Mouse (Mus musculus) myocyte (in vitro differentiated cells): Measurements from ENCODE around the gene Fbxo42. TPM values are rescaled to one million over a fixed set of nuclear protein-coding genes. Genes with fewer than 3 reads are reported as not detected.

Experiments
- H3K27me3 ChIP-seq: one replicate; pipeline ENCODE4 v1.6.1; 2011; ENCODE audit not compliant: control insufficient read depth, insufficient read depth, insufficient read length
- H3K36me3 ChIP-seq: one replicate; pipeline ENCODE4 v1.6.1; 2011; ENCODE audit not compliant: control insufficient read depth, insufficient read depth
- H3K4me2 ChIP-seq: one replicate; pipeline ENCODE4 v1.6.1; 2011; ENCODE audit warnings: low read depth, control low read depth
- H3K4me3 ChIP-seq: one replicate; pipeline ENCODE4 v1.5.1; 2011; ENCODE audit warnings: mild to moderate bottlenecking, control low read depth, moderate library complexity
- H3K79me2 ChIP-seq: one replicate; pipeline ENCODE4 v1.6.1; 2011; ENCODE audit not compliant: control insufficient read depth, insufficient read depth
- H3ac ChIP-seq: one replicate; pipeline ENCODE4 v1.6.1; 2011; ENCODE audit not compliant: control insufficient read depth, insufficient read length
- CEBPB ChIP-seq: IDR thresholded peaks from 2 replicates; pipeline ENCODE4 v1.6.1; 2011; ENCODE audit warnings: mild to moderate bottlenecking, moderate library complexity; ENCODE audit not compliant: poor library complexity, insufficient read depth, severe bottlenecking
- E2F4 ChIP-seq: IDR thresholded peaks from one replicate; pipeline ENCODE4 v1.6.1; 2011; ENCODE audit warnings: mild to moderate bottlenecking, control low read depth, moderate library complexity; ENCODE audit not compliant: insufficient read depth
- MAX ChIP-seq: IDR thresholded peaks from one replicate; pipeline ENCODE4 v1.6.1; 2011; ENCODE audit warnings: low read depth, mild to moderate bottlenecking, control low read depth
- MYOD1 ChIP-seq, 3 experiments: IDR thresholded peaks; one replicate each; pipeline ENCODE4 v1.6.1; 2011; ENCODE audit warnings: control low read depth in 2 of 3, low read depth in 2 of 3, mild to moderate bottlenecking in 2 of 3, moderate library complexity in 1 of 3; ENCODE audit not compliant: insufficient read length in 2 of 3, control insufficient read depth in 1 of 3
- MYOG ChIP-seq, 3 experiments: IDR thresholded peaks; one replicate each; pipeline ENCODE4 v1.6.1; 2011; ENCODE audit warnings: control low read depth in 2 of 3, low read depth in 2 of 3, mild to moderate bottlenecking in 2 of 3; ENCODE audit not compliant: insufficient read length in 2 of 3, control insufficient read depth in 1 of 3, insufficient read depth in 1 of 3
- POLR2A ChIP-seq: IDR thresholded peaks from one replicate; pipeline ENCODE4 v1.6.1; 2011; ENCODE audit warnings: low read depth, mild to moderate bottlenecking, control low read depth, moderate library complexity; ENCODE audit not compliant: insufficient read length
- POLR2AphosphoS2 ChIP-seq: IDR thresholded peaks from one replicate; pipeline ENCODE4 v1.6.1; 2011; ENCODE audit warnings: low read depth, control low read depth; ENCODE audit not compliant: insufficient read length
- REST ChIP-seq: IDR thresholded peaks from one replicate; pipeline ENCODE4 v1.6.1; 2011; ENCODE audit warnings: mild to moderate bottlenecking, control low read depth, moderate library complexity; ENCODE audit not compliant: insufficient read depth, insufficient read length
- SRF ChIP-seq: IDR thresholded peaks from one replicate; pipeline ENCODE4 v1.6.1; 2011; ENCODE audit warnings: low read depth; ENCODE audit not compliant: control insufficient read depth, insufficient read length
- TCF12 ChIP-seq: IDR thresholded peaks from one replicate; pipeline ENCODE4 v1.6.1; 2011; ENCODE audit warnings: mild to moderate bottlenecking, control low read depth; ENCODE audit not compliant: poor library complexity, insufficient read depth, severe bottlenecking
- TCF3 ChIP-seq: IDR thresholded peaks from one replicate; pipeline ENCODE4 v1.6.1; 2011; ENCODE audit warnings: low read depth, control low read depth; ENCODE audit not compliant: insufficient read length
- USF1 ChIP-seq: IDR thresholded peaks from one replicate; pipeline ENCODE4 v1.6.1; 2011; ENCODE audit warnings: low read depth, mild to moderate bottlenecking, control low read depth, moderate library complexity
- polyA plus RNA-seq: library from polyadenylated mRNA; unstranded; fragments of >200 nt; fragmentation: generic; extraction: Trizol; gene quantifications from one replicate; pipeline ENCODE4 v1.2.1, GENCODE M21; 2012; ENCODE audit warnings: missing spikeins

The Fbxo42 gene
- polyA plus RNA-seq, 1 experiment = 13.2 TPM

GRCm38 (mm10) chr4:141197686-141198035, 49.9 kb downstream of the Fbxo42 start:
- no peak overlapping the region for H3K4me3 ChIP-seq
- H3K27me3 ChIP-seq = no peaks in the 10 kb centered on the region
- H3K79me2 ChIP-seq = no peaks in the 10 kb centered on the region
- no peak overlapping the region for H3ac ChIP-seq
- H3K36me3 ChIP-seq = peaks cover 27% of the 10 kb centered on the region
- H3K4me2 ChIP-seq = no peak overlapping the region
- no peak for TF ChIP-seq USF1
- TF ChIP-seq POLR2AphosphoS2 = no peak
- TF ChIP-seq REST = no peak
- TF ChIP-seq MYOG (IDR thresholded peaks at IDR 0.05; ENCODE audit: control insufficient read depth in 1 of 3, insufficient read depth in 1 of 3, insufficient read length in 2 of 3, low read depth in 2 of 3) = no peak
- TF ChIP-seq MYOD1 (IDR thresholded peaks at IDR 0.05; ENCODE audit: control insufficient read depth in 1 of 3, insufficient read length in 2 of 3, low read depth in 2 of 3) = no peak
- no peak for TF ChIP-seq POLR2A
- no peak for TF ChIP-seq TCF3
- no peak for TF ChIP-seq TCF12
- no peak for TF ChIP-seq E2F4
- TF ChIP-seq CEBPB = no peak
- TF ChIP-seq SRF = no peak
- no peak for TF ChIP-seq MAX

- Histone ChIP-seq H3K27me3 (no peaks in the 10 kb centered on the region), H3K4me3 (no peak overlapping the region), H3ac (no peak overlapping the region), H3K36me3 (peaks cover 22% of the 10 kb centered on the region), H3K4me2 (no peak overlapping the region), H3K79me2 (no peaks in the 10 kb centered on the region)
- no peak for TF ChIP-seq E2F4
- no peak for TF ChIP-seq TCF3
- no peak for TF ChIP-seq SRF
- no peak for TF ChIP-seq USF1
- no peak for TF ChIP-seq REST
- no peak for TF ChIP-seq MYOG (IDR thresholded peaks at IDR 0.05; ENCODE audit: control insufficient read depth in 1 of 3, insufficient read depth in 1 of 3, insufficient read length in 2 of 3, low read depth in 2 of 3)
- TF ChIP-seq TCF12 = no peak
- no peak for TF ChIP-seq CEBPB
- no peak for TF ChIP-seq MAX
- no peak for TF ChIP-seq MYOD1 (IDR thresholded peaks at IDR 0.05; ENCODE audit: control insufficient read depth in 1 of 3, insufficient read length in 2 of 3, low read depth in 2 of 3)
- TF ChIP-seq POLR2AphosphoS2 = no peak
These were observed 53.2 kb downstream of the Fbxo42 start for GRCm38 (mm10) chr4:141200906-141201305.

GRCm38 (mm10) chr4:141202192-141202591, 54.5 kb downstream of the Fbxo42 start:
- peaks cover 16% of the 10 kb centered on the region for H3K36me3 ChIP-seq
- TF ChIP-seq POLR2A (no peak), REST (no peak), POLR2AphosphoS2 (no peak), E2F4 (no peak), TCF3 (no peak), TCF12 (no peak), MAX (no peak), MYOD1 (IDR thresholded peaks at IDR 0.05; ENCODE audit: control insufficient read depth in 1 of 3, insufficient read length in 2 of 3, low read depth in 2 of 3) (no peak), MYOG (IDR thresholded peaks at IDR 0.05; ENCODE audit: control insufficient read depth in 1 of 3, insufficient read depth in 1 of 3, insufficient read length in 2 of 3, low read depth in 2 of 3) (no peak), USF1 (no peak), SRF (no peak), CEBPB (no peak)

GRCm38 (mm10) chr4:141204580-141205061, 56.9 kb downstream of the Fbxo42 start:
- no peak overlapping the region for H3ac ChIP-seq
- H3K27me3 ChIP-seq = no peaks in the 10 kb centered on the region
- no peak overlapping the region for H3K4me2 ChIP-seq
- H3K4me3 ChIP-seq = no peak overlapping the region
- no peak for TF ChIP-seq SRF
- peak in 1 of 3 experiments; percentile 26 for TF ChIP-seq MYOD1 (IDR thresholded peaks at IDR 0.05; ENCODE audit: control insufficient read depth in 1 of 3, insufficient read length in 2 of 3, low read depth in 2 of 3)
- H3K79me2 ChIP-seq = no peaks in the 10 kb centered on the region
- H3K36me3 ChIP-seq = peaks cover 7% of the 10 kb centered on the region

More at GRCm38 (mm10) chr4:141202192-141202591, 54.5 kb downstream of the Fbxo42 start:
- Histone ChIP-seq H3K4me2 (no peak overlapping the region), H3ac (no peak overlapping the region), H3K79me2 (no peaks in the 10 kb centered on the region), H3K27me3 (no peaks in the 10 kb centered on the region), H3K4me3 (no peak overlapping the region)

- Histone ChIP-seq H3K27me3 (no peaks in the 10 kb centered on the region), H3ac (no peak overlapping the region), H3K79me2 (no peaks in the 10 kb centered on the region), H3K4me3 (no peak overlapping the region), H3K4me2 (no peak overlapping the region), H3K36me3 (no peaks in the 10 kb centered on the region)
- TF ChIP-seq POLR2AphosphoS2 (no peak), POLR2A (no peak), USF1 (no peak), REST (no peak), TCF3 (no peak), TCF12 (no peak), SRF (no peak), CEBPB (no peak), MYOD1 (IDR thresholded peaks at IDR 0.05; ENCODE audit: control insufficient read depth in 1 of 3, insufficient read length in 2 of 3, low read depth in 2 of 3) (no peak), MAX (no peak)
These were observed 59.4 kb downstream of the Fbxo42 start for GRCm38 (mm10) chr4:141207081-141207480.
